Mouse (Mus musculus): ENCODE measurements at regions not wholly inside any gene's neighbourhood (a gene's known extent, or its start where the extent isn't known, plus 50 kb on each side); places are given as distances from the start of the nearest gene placed in this dataset.

DNA sequence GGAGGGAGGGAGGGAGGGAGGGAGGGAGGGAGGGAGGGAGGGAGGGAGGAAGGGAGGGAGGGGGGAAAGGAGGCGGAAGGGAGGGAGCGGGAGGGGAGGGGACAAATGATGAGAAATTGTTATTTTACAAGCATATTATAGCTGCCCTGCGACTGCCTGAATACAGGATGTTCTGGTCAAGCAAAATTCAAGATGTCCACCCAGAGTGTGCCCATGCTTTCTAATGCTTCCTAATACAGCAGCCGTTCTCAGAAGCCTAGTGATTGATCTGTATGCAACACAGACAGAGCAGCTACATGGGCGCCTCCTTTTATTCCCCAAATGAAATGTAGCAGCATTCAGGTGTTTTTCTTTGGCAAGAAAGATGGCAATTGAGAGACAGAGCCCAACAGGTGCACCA, 434.9 kb downstream of the Gxylt1 start:
- TF ChIP-seq CTCF (IDR thresholded peaks at IDR 0.05; ENCODE audit: insufficient read depth, low read depth, low read length), result no peak
- TF ChIP-seq POLR2A (IDR thresholded peaks at IDR 0.05; ENCODE audit: insufficient read depth, low read depth, low read length), result no peak

Data from olfactory bulb, adult 2 months (tissue).